Comparison of ENCODE assay signal across 16 mouse cellular contexts in the genomic region with DNA sequence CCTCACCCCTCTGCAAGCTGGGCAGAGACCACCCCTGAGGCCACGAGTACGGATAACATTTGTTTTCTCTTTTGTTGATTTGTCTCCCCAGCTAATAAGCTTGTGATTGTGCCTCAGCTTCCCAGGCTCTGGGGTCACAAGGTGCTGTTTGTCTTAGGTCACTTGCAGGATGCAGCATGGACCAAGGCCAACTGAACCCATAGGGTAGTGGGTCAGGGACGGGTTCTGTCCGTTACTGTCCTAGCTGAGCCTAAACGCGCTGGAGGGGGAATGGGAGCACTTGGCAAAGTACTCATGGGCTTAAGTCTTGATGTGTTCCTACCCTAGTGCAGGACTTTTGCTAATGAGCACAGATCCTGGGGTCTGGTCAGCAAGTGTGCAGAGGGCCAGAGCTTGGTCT. TPM values are rescaled to one million over a fixed set of nuclear protein-coding genes. Genes with fewer than 3 reads are reported as not detected.
DNase-seq lines count a peak whose midpoint lies in the region; ATAC-seq and TF ChIP-seq lines count a peak whose summit lies in the region.
"Had no signal": no experiment of that assay in that cellular context is flagged by ENCODE, and none has a peak within 500 bp of the region (broad histone marks: within the 10 kb centered on the region; RNA-seq: fewer than 3 reads in every experiment).

No protein-coding gene starts in this region.

- TF ChIP-seq CTCF in liver, adult 2 months (IDR thresholded peaks at IDR 0.05; ENCODE audit: low read depth, low read length): no peak
- no peak for TF ChIP-seq CTCF in bone marrow macrophage, adult 2 months (IDR thresholded peaks at IDR 0.05; ENCODE audit: low read depth, low read length)

- WGBS in forebrain, embryonic 13.5 days: 89% methylated on average over 6 of the region's 6 CpGs
- 82% methylated on average over 6 of the region's 6 CpGs for WGBS in forebrain, embryonic 12.5 days
- WGBS in liver, adult 2 months: 28% methylated on average over 6 of the region's 6 CpGs
- 77% methylated on average over 6 of the region's 6 CpGs for WGBS in liver, embryonic 12.5 days (ENCODE audit: insufficient replicate concordance)

- H3K27ac ChIP-seq in forebrain, embryonic 13.5 days: no peak overlapping the region
- no peak overlapping the region for H3K27ac ChIP-seq in forebrain, embryonic 12.5 days
- no peak overlapping the region; the same call in 1 of the 2 replicates for H3K27ac ChIP-seq in liver, adult 2 months (replicated peaks; ENCODE audit: insufficient read depth, low read depth, low read length)
- H3K27ac ChIP-seq in liver, embryonic 12.5 days: no peak overlapping the region
- peak overlapping the region; percentile 76 for H3K27ac ChIP-seq in bone marrow macrophage, adult 2 months (ENCODE audit: insufficient read depth, low read depth, low read length)
- H3K27ac ChIP-seq: forebrain, embryonic 15.5 days; hindbrain, embryonic 15.5 days; midbrain, embryonic 15.5 days had no signal

- no peak overlapping the region for H3K4me3 ChIP-seq in forebrain, embryonic 13.5 days
- no peak overlapping the region for H3K4me3 ChIP-seq in forebrain, embryonic 12.5 days (replicated peaks)
- H3K4me3 ChIP-seq in liver, adult 2 months (ENCODE audit: insufficient read depth, low read depth, low read length): no peak overlapping the region
- H3K4me3 ChIP-seq in liver, embryonic 12.5 days: no peak overlapping the region
- no peak overlapping the region for H3K4me3 ChIP-seq in bone marrow macrophage, adult 2 months (ENCODE audit: insufficient read depth, low read length)
- no peak overlapping the region for H3K4me3 ChIP-seq in myocyte
- H3K4me3 ChIP-seq: forebrain, embryonic 15.5 days; midbrain, embryonic 15.5 days had no signal

- H3K79me2 ChIP-seq in liver, adult 2 months (ENCODE audit: control insufficient read depth, insufficient read depth, low read length): no peaks in the 10 kb centered on the region
- no peaks in the 10 kb centered on the region for H3K79me2 ChIP-seq in myocyte (ENCODE audit: control insufficient read depth, insufficient read depth)

- H3ac ChIP-seq in myocyte (ENCODE audit: control insufficient read depth, insufficient read length): no peak overlapping the region

- peaks cover 50% of the 10 kb centered on the region for H3K36me3 ChIP-seq in forebrain, embryonic 13.5 days (ENCODE audit: poor library complexity, severe bottlenecking)
- H3K36me3 ChIP-seq in forebrain, embryonic 12.5 days (replicated peaks): peaks cover 44% of the 10 kb centered on the region
- H3K36me3 ChIP-seq in liver, adult 2 months (ENCODE audit: control insufficient read depth, insufficient read depth, low read length): no peaks in the 10 kb centered on the region
- peaks cover 47% of the 10 kb centered on the region for H3K36me3 ChIP-seq in liver, embryonic 12.5 days
- H3K36me3 ChIP-seq in myocyte (ENCODE audit: control insufficient read depth, insufficient read depth): peaks cover 6% of the 10 kb centered on the region

- H3K9ac ChIP-seq in forebrain, embryonic 13.5 days: 0 out of 2 replicates have a peak overlapping the region, but pooled peaks have one; percentile 10
- no peak overlapping the region for H3K9ac ChIP-seq in forebrain, embryonic 12.5 days
- H3K9ac ChIP-seq in liver, adult 2 months (ENCODE audit: low read depth, low read length): 0 out of 2 replicates have a peak overlapping the region, but pooled peaks have one; percentile 3
- H3K9ac ChIP-seq in liver, embryonic 12.5 days: no peak overlapping the region
- H3K9ac ChIP-seq: forebrain, embryonic 15.5 days; hindbrain, embryonic 15.5 days; liver, embryonic 14.5 days; midbrain, embryonic 15.5 days had no signal

- H3K4me2 ChIP-seq in forebrain, embryonic 13.5 days: no peak overlapping the region
- H3K4me2 ChIP-seq in forebrain, embryonic 12.5 days: no peak overlapping the region
- H3K4me2 ChIP-seq in liver, embryonic 12.5 days: no peak overlapping the region
- H3K4me2 ChIP-seq in myocyte (ENCODE audit: low read depth): no peak overlapping the region

- peaks cover 10% of the 10 kb centered on the region; the same call in 1 of the 2 replicates for H3K27me3 ChIP-seq in forebrain, embryonic 13.5 days
- H3K27me3 ChIP-seq in forebrain, embryonic 12.5 days: peaks cover 22% of the 10 kb centered on the region
- no peaks in the 10 kb centered on the region for H3K27me3 ChIP-seq in liver, adult 2 months (ENCODE audit: control insufficient read depth, insufficient read depth, low read length)
- H3K27me3 ChIP-seq in liver, embryonic 12.5 days (replicated peaks): 0 out of 2 replicates have a peak, but pooled peaks cover 4% of the 10 kb centered on the region
- H3K27me3 ChIP-seq in myocyte (ENCODE audit: control insufficient read depth, insufficient read depth, insufficient read length): no peaks in the 10 kb centered on the region

- DNase-seq in liver, adult 2 months (ENCODE audit: extremely low read depth, low read depth, low spot score): peak; percentile 69
- no peak for DNase-seq in adrenal gland, adult 18-20 months (ENCODE audit: low spot score in 2 of 2)
- DNase-seq: adrenal gland, postnatal 10 days; heart, adult 11 months; kidney, adult 2 months had no signal

- no peaks in the 10 kb centered on the region for H3K9me3 ChIP-seq in forebrain, embryonic 13.5 days (replicated peaks)
- no peaks in the 10 kb centered on the region for H3K9me3 ChIP-seq in forebrain, embryonic 12.5 days
- no peaks in the 10 kb centered on the region for H3K9me3 ChIP-seq in liver, embryonic 12.5 days (replicated peaks)
- H3K9me3 ChIP-seq: forebrain, embryonic 15.5 days; G1E; hindbrain, embryonic 15.5 days; midbrain, embryonic 15.5 days had no signal

- peaks cover 18% of the 10 kb centered on the region for H3K4me1 ChIP-seq in forebrain, embryonic 13.5 days
- peaks cover 28% of the 10 kb centered on the region for H3K4me1 ChIP-seq in forebrain, embryonic 12.5 days
- H3K4me1 ChIP-seq in liver, adult 2 months (ENCODE audit: control insufficient read depth, insufficient read depth, low read length): peaks cover 12% of the 10 kb centered on the region; the same call in 1 of the 2 replicates
- peaks cover 88% of the 10 kb centered on the region for H3K4me1 ChIP-seq in liver, embryonic 12.5 days
- H3K4me1 ChIP-seq in bone marrow macrophage, adult 2 months (ENCODE audit: control insufficient read depth, insufficient read depth, low read length): peaks cover 28% of the 10 kb centered on the region

- ATAC-seq in forebrain, embryonic 13.5 days: no peak
- ATAC-seq in forebrain, embryonic 12.5 days (ENCODE audit: low FRiP score): no peak
- ATAC-seq in liver, embryonic 12.5 days: no peak
- ATAC-seq in megakaryocyte, adult 5-6 weeks (ENCODE audit: poor library complexity, severe bottlenecking): no peak
- ATAC-seq: forebrain, embryonic 15.5 days; midbrain, embryonic 15.5 days had no signal

- no peak for TF ChIP-seq POLR2A in liver, adult 2 months (IDR thresholded peaks at IDR 0.05; ENCODE audit: extremely low read depth, insufficient read depth, low read length)
- TF ChIP-seq POLR2A in bone marrow macrophage, adult 2 months (IDR thresholded peaks at IDR 0.05; ENCODE audit: borderline replicate concordance, low read depth, low read length): no peak
- TF ChIP-seq POLR2A in myocyte (IDR thresholded peaks at IDR 0.05; ENCODE audit: insufficient read length, low read depth): no peak

RNA-seq across cellular contexts. Expression of a gene that starts 6.8 kb away (rescaled TPM):
- polyA plus RNA-seq in forebrain, embryonic 13.5 days (2015; fragmentation: Nextera tagmentation; extraction: Ambion mirVana): 44.8 and 48.0 TPM in 2 replicates
- polyA plus RNA-seq in forebrain, embryonic 12.5 days (2016; fragmentation: Nextera tagmentation; extraction: Ambion mirVana): 33.2 and 34.5 TPM in 2 replicates
- total RNA-seq in liver, adult 2 months (2014; rRNA removed): 13.7 and 20.9 TPM in 2 replicates
- polyA plus RNA-seq in liver, adult 2 months (2012; rRNA removed): 33.9 and 39.3 TPM in 2 replicates
- polyA plus RNA-seq in liver, embryonic 12.5 days (2016; fragmentation: Nextera tagmentation; extraction: Ambion mirVana): 52.2 and 52.7 TPM in 2 replicates
- 32.4 and 33.7 TPM in 2 replicates for polyA plus RNA-seq in bone marrow macrophage, adult 2 months (2012; ENCODE audit: insufficient read depth, insufficient read length, missing spikeins)
- polyA plus RNA-seq in myocyte (2012; fragmentation: generic; extraction: Trizol): 73.0 TPM
- total RNA-seq in megakaryocyte, adult 5-6 weeks (2015): 34.4 and 44.7 TPM in 2 replicates
- 8.4 and 15.9 TPM in 2 replicates for total RNA-seq in megakaryocyte, adult 5-6 weeks (2017)
- total RNA-seq in adrenal gland, adult 18-20 months (2021): 100 to 1,000 TPM in 1 of 2 experiments, 10 to 100 TPM in 1; 94.9 to 120 TPM

RNA-seq across cellular contexts. Expression of a gene that starts 9.0 kb away (rescaled TPM):
- 84.3 and 84.6 TPM in 2 replicates for polyA plus RNA-seq in forebrain, embryonic 13.5 days (2015; fragmentation: Nextera tagmentation; extraction: Ambion mirVana)
- 72.7 and 79.1 TPM in 2 replicates for polyA plus RNA-seq in forebrain, embryonic 12.5 days (2016; fragmentation: Nextera tagmentation; extraction: Ambion mirVana)
- 7.7 and 10.9 TPM in 2 replicates for total RNA-seq in liver, adult 2 months (2014; rRNA removed)
- polyA plus RNA-seq in liver, adult 2 months (2012; rRNA removed): 38.2 and 53.9 TPM in 2 replicates
- 23.3 and 27.3 TPM in 2 replicates for polyA plus RNA-seq in liver, embryonic 12.5 days (2016; fragmentation: Nextera tagmentation; extraction: Ambion mirVana)
- 26.9 and 27.5 TPM in 2 replicates for polyA plus RNA-seq in bone marrow macrophage, adult 2 months (2012; ENCODE audit: insufficient read depth, insufficient read length, missing spikeins)
- 130 TPM for polyA plus RNA-seq in myocyte (2012; fragmentation: generic; extraction: Trizol)
- 4.6 and 5.0 TPM in 2 replicates for total RNA-seq in megakaryocyte, adult 5-6 weeks (2015)
- total RNA-seq in megakaryocyte, adult 5-6 weeks (2017): 14.7 and 14.9 TPM in 2 replicates
- total RNA-seq in adrenal gland, adult 18-20 months (2021): 10 to 100 TPM; 30.5 to 36.5 TPM

RNA-seq across cellular contexts. Expression of a gene that starts 13.0 kb away (rescaled TPM):
- 180 and 188 TPM in 2 replicates for polyA plus RNA-seq in forebrain, embryonic 13.5 days (2015; fragmentation: Nextera tagmentation; extraction: Ambion mirVana)
- 87.8 and 95.4 TPM in 2 replicates for polyA plus RNA-seq in forebrain, embryonic 12.5 days (2016; fragmentation: Nextera tagmentation; extraction: Ambion mirVana)
- 2.7 and 4.1 TPM in 2 replicates for total RNA-seq in liver, adult 2 months (2014; rRNA removed)
- polyA plus RNA-seq in liver, adult 2 months (2012; rRNA removed): 10.4 and 11.9 TPM in 2 replicates
- 3.3 and 3.9 TPM in 2 replicates for polyA plus RNA-seq in liver, embryonic 12.5 days (2016; fragmentation: Nextera tagmentation; extraction: Ambion mirVana)
- polyA plus RNA-seq in bone marrow macrophage, adult 2 months (2012; ENCODE audit: insufficient read depth, insufficient read length, missing spikeins): 7.9 and 9.4 TPM in 2 replicates
- polyA plus RNA-seq in myocyte (2012; fragmentation: generic; extraction: Trizol): 34.9 TPM
- 3.3 and 5.8 TPM in 2 replicates for total RNA-seq in megakaryocyte, adult 5-6 weeks (2015)
- total RNA-seq in megakaryocyte, adult 5-6 weeks (2017): 2.1 and 5.1 TPM in 2 replicates
- 10 to 100 TPM; 52.4 to 60.4 TPM for total RNA-seq in adrenal gland, adult 18-20 months (2021)

RNA-seq across cellular contexts. Expression of a gene that starts 37.4 kb away (rescaled TPM):
- polyA plus RNA-seq in forebrain, embryonic 13.5 days (2015; fragmentation: Nextera tagmentation; extraction: Ambion mirVana): 15.8 and 16.0 TPM in 2 replicates
- polyA plus RNA-seq in forebrain, embryonic 12.5 days (2016; fragmentation: Nextera tagmentation; extraction: Ambion mirVana): 14.5 and 16.8 TPM in 2 replicates
- total RNA-seq in liver, adult 2 months (2014; rRNA removed): 14.8 and 16.7 TPM in 2 replicates
- polyA plus RNA-seq in liver, adult 2 months (2012; rRNA removed): 21.2 and 29.0 TPM in 2 replicates
- 9.8 and 10.4 TPM in 2 replicates for polyA plus RNA-seq in liver, embryonic 12.5 days (2016; fragmentation: Nextera tagmentation; extraction: Ambion mirVana)
- polyA plus RNA-seq in bone marrow macrophage, adult 2 months (2012; ENCODE audit: insufficient read depth, insufficient read length, missing spikeins): 57.7 and 59.6 TPM in 2 replicates
- polyA plus RNA-seq in myocyte (2012; fragmentation: generic; extraction: Trizol): 31.7 TPM
- 56.2 and 65.4 TPM in 2 replicates for total RNA-seq in megakaryocyte, adult 5-6 weeks (2015)
- 14.4 and 24.6 TPM in 2 replicates for total RNA-seq in megakaryocyte, adult 5-6 weeks (2017)
- total RNA-seq in adrenal gland, adult 18-20 months (2021): 10 to 100 TPM; 15.6 to 16.7 TPM

RNA-seq across cellular contexts. Expression of a gene that starts 40.7 kb away (rescaled TPM):
- 0.09 TPM in 1 of 2 replicates, not detected in the other for polyA plus RNA-seq in forebrain, embryonic 13.5 days (2015; fragmentation: Nextera tagmentation; extraction: Ambion mirVana)
- not detected in 2 replicates for polyA plus RNA-seq in forebrain, embryonic 12.5 days (2016; fragmentation: Nextera tagmentation; extraction: Ambion mirVana)
- total RNA-seq in liver, adult 2 months (2014; rRNA removed): 0.37 and 0.40 TPM in 2 replicates
- polyA plus RNA-seq in liver, adult 2 months (2012; rRNA removed): 0.34 and 0.60 TPM in 2 replicates
- 0.18 and 0.22 TPM in 2 replicates for polyA plus RNA-seq in liver, embryonic 12.5 days (2016; fragmentation: Nextera tagmentation; extraction: Ambion mirVana)
- 0.20 TPM in 1 of 2 replicates, not detected in the other for polyA plus RNA-seq in bone marrow macrophage, adult 2 months (2012; ENCODE audit: insufficient read depth, insufficient read length, missing spikeins)
- polyA plus RNA-seq in myocyte (2012; fragmentation: generic; extraction: Trizol): 6.5 TPM
- total RNA-seq in megakaryocyte, adult 5-6 weeks (2015): 0.80 and 1.5 TPM in 2 replicates
- 0.07 and 1.7 TPM in 2 replicates for total RNA-seq in megakaryocyte, adult 5-6 weeks (2017)
- total RNA-seq in adrenal gland, adult 18-20 months (2021): under 1 TPM; 0.66 to 0.77 TPM
- polyA plus RNA-seq: hindbrain, embryonic 15.5 days had no signal

Comparison
In these comparisons a context has a peak if more than half of its experiments do, and no peak if none do; other contexts are left out.
1. H3K9ac ChIP-seq: peak in forebrain, embryonic 13.5 days (single experiment) and liver, adult 2 months (single experiment); none in forebrain, embryonic 12.5 days (single experiment) and liver, embryonic 12.5 days (single experiment).